Mouse (Mus musculus): ENCODE measurements around the gene Zfp319.

- TF ChIP-seq GATA1 (IDR thresholded peaks at IDR 0.05; ENCODE audit: low read length), result no peak
- TF ChIP-seq TAL1 (IDR thresholded peaks at IDR 0.05; ENCODE audit: low read length), result no peak
Measured at GRCm38 (mm10) chr8:95331720-95332436, at the start of gene Zfp319, which contains the start of gene Usb1.
